Mouse (Mus musculus) intestine, postnatal 0 days (tissue): ENCODE data around the gene Cyfip2. TPM values are rescaled to one million over a fixed set of nuclear protein-coding genes. Genes with fewer than 3 reads are reported as not detected.

Experiments used
- ATAC-seq: fragments of 200-750 bp; cut with Nextera tagmentation; 2 replicates; pipeline ENCODE4 v1.8.0; 2017; ENCODE audit warnings: mild to moderate bottlenecking, moderate TSS enrichment, moderate library complexity
- H3K27ac ChIP-seq: fragments of 300-500 bp; sonication (generic); 2 replicates; pipeline ENCODE4 v1.5.1; 2014; ENCODE audit warnings: mild to moderate bottlenecking, low read depth, low read length, moderate library complexity
- H3K27me3 ChIP-seq: fragments of 300-500 bp; sonication (generic); replicated peaks from 2 replicates; pipeline ENCODE4 v1.6.1; 2014; ENCODE audit warnings: low read length, mixed read lengths; ENCODE audit not compliant: control insufficient read depth, insufficient read depth
- H3K36me3 ChIP-seq: fragments of 300-500 bp; sonication (generic); 2 replicates; pipeline ENCODE4 v1.6.1; 2014; ENCODE audit warnings: mild to moderate bottlenecking, moderate library complexity; ENCODE audit not compliant: control insufficient read depth, insufficient read depth
- H3K4me1 ChIP-seq: fragments of 300-500 bp; sonication (generic); replicated peaks from 2 replicates; pipeline ENCODE4 v1.6.1; 2014; ENCODE audit warnings: antibody characterized with exemption, low read length, mixed read lengths; ENCODE audit not compliant: control insufficient read depth, insufficient read depth
- H3K4me2 ChIP-seq: fragments of 300-500 bp; sonication (generic); replicated peaks from 2 replicates; pipeline ENCODE4 v1.6.1; 2014; ENCODE audit warnings: low read depth, mild to moderate bottlenecking, moderate library complexity
- H3K4me3 ChIP-seq: fragments of 300-500 bp; sonication (generic); 2 replicates; pipeline ENCODE4 v1.5.1; 2014; ENCODE audit warnings: low read depth, low read length
- H3K9ac ChIP-seq: fragments of 300-500 bp; sonication (generic); 2 replicates; pipeline ENCODE4 v1.6.1; 2014; ENCODE audit warnings: mild to moderate bottlenecking, low read depth, low read length
- H3K9me3 ChIP-seq: fragments of 300-500 bp; sonication (generic); 2 replicates; pipeline ENCODE4 v1.6.1; 2016; ENCODE audit warnings: mixed run types; ENCODE audit not compliant: control insufficient read depth
- CTCF ChIP-seq: sonication (generic); IDR thresholded peaks from 2 replicates; pipeline ENCODE4 v1.5.1; 2016; ENCODE audit warnings: low read depth, mild to moderate bottlenecking, control low read depth, antibody characterized with exemption, moderate library complexity
- WGBS: fragments of 180-500 bp; shearing (Covaris S2); extraction: QIAGEN DNeasy Blood & Tissue Kit; methylation state at CpG from one replicate; pipeline ENCODE4 v1.1.7; 2014; 5-methylcytosine and 5-hydroxymethylcytosine counted together
- polyA plus RNA-seq: library from polyadenylated mRNA; unstranded; fragments of >200 nt; fragmentation: Nextera tagmentation; extraction: Ambion mirVana; gene quantifications from 2 replicates; pipeline ENCODE4 v1.2.1, GENCODE M21; 2015

Gene Cyfip2
- polyA plus RNA-seq, 1 experiment from 2014 or later, result 2.0 TPM

DNA sequence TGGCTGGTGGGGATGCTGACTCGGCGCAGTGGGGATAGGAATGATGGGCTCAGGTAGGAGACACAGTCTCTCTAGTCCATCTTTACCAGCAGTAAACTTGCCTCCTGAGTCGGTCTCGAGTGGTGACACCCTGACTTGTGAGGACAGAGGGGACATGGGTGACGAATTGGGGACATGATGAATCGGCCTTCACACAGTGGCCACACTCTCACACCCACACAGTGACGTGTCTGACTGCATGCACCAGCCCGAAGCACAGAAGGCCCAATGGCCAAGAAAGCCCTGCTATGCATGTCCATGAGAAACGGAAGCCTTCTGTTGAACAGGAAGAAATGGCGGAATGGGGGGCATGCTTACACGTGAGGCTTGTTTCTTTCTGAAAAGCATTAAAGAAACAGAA is 49.4 kb downstream of the Cyfip2 start:
- no peaks in the 10 kb centered on the region for H3K4me1 ChIP-seq
- H3K27ac ChIP-seq, result no peak overlapping the region
- 87% methylated on average over 11 of the region's 11 CpGs for WGBS
- H3K27me3 ChIP-seq, result no peaks in the 10 kb centered on the region
- H3K36me3 ChIP-seq, result no peaks in the 10 kb centered on the region
- no peak for TF ChIP-seq CTCF
- H3K4me3 ChIP-seq, result no peak overlapping the region
- H3K4me2 ChIP-seq, result no peak overlapping the region
- no peak overlapping the region for H3K9ac ChIP-seq
- ATAC-seq, result no peak
- no peaks in the 10 kb centered on the region for H3K9me3 ChIP-seq

DNA sequence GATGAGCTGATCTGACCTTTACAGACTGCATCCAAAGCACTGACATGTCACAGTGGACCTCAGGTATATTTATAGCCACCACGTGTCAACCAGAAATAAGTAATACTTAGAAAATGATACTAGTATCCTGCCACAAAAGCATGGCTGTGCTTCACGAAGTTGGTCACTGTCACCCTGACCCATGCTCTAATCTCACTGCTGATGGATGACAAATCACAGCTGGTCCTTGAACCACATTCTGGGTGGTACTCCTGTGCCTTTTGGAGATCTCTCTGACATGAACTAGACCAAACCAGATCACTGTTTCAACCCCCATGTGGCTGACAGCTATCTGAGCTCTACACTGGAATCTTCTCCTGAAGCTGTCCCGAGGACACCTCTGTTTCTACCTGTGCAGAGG is 49.8 kb downstream of the Cyfip2 start:
- no peak for TF ChIP-seq CTCF
- no peak for ATAC-seq
- Histone ChIP-seq H3K27ac (no peak overlapping the region), H3K4me3 (no peak overlapping the region), H3K27me3 (no peaks in the 10 kb centered on the region), H3K9ac (no peak overlapping the region), H3K9me3 (no peaks in the 10 kb centered on the region), H3K4me2 (no peak overlapping the region), H3K4me1 (no peaks in the 10 kb centered on the region), H3K36me3 (no peaks in the 10 kb centered on the region)
- 75% methylated on average over 3 of the region's 3 CpGs for WGBS

- H3K9me3 ChIP-seq, result no peaks in the 10 kb centered on the region
- no peak overlapping the region for H3K9ac ChIP-seq
- no peaks in the 10 kb centered on the region for H3K27me3 ChIP-seq
- H3K36me3 ChIP-seq, result no peaks in the 10 kb centered on the region
- no peaks in the 10 kb centered on the region for H3K4me1 ChIP-seq
- no peak for ATAC-seq
- no peak overlapping the region for H3K4me3 ChIP-seq
- 98% methylated on average over 8 of the region's 8 CpGs for WGBS
- TF ChIP-seq CTCF, result no peak
- no peak overlapping the region for H3K4me2 ChIP-seq
- no peak overlapping the region for H3K27ac ChIP-seq
Measured at GRCm38 (mm10) chr11:46258749-46259148, 53.9 kb downstream of the Cyfip2 start.

DNA sequence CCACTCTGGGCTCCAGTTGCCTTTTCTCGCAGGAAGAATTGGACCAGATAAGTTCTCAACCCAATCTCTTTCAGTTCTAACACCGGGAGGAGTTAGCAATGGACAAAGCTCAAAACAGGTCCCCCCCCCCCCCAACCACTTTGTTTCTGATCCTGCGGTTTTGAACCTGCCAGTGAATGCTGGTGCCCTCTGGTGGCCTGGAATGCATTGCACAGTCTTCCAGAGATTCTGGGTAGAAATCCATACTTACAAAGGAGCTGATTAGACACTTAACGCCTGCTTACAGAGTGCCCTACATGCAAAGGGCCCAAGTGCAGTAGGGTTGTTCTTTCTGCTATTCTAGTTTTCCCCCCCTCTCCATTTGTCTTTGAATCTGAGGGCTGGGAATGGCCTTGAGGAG is 54.5 kb downstream of the Cyfip2 start:
- H3K36me3 ChIP-seq, result no peaks in the 10 kb centered on the region

DNA sequence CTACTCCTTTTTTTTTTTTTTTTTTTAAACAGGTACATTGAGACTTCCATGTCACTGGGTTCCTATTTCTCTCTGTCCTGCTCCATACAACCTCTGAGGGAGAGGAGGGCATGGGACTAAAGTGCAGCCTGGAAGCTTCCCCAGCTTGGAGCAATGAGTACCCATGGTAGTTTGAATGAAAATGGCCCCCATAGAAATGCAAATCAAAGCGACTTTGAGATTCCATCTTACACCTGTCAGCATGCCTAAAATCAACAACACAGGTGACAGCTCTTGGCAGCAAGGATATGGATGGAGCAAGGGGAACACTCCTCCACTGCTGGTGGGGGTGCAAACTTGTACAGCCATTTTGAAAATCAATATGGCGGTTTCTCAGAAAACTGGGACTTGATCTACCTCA is 57.4 kb downstream of the Cyfip2 start:
- no peak overlapping the region for H3K4me2 ChIP-seq
- no peak overlapping the region for H3K27ac ChIP-seq
- WGBS, result 82% methylated on average over 2 of the region's 2 CpGs
- no peak for TF ChIP-seq CTCF
- no peaks in the 10 kb centered on the region for H3K27me3 ChIP-seq
- no peak overlapping the region for H3K4me3 ChIP-seq
- no peak for ATAC-seq
- H3K9me3 ChIP-seq, result no peaks in the 10 kb centered on the region
- H3K4me1 ChIP-seq, result no peaks in the 10 kb centered on the region
- H3K9ac ChIP-seq, result no peak overlapping the region
- no peaks in the 10 kb centered on the region for H3K36me3 ChIP-seq

More for the DNA sequence above, 54.5 kb downstream of the Cyfip2 start:
- Histone ChIP-seq H3K9me3 (no peaks in the 10 kb centered on the region), H3K4me3 (no peak overlapping the region), H3K27me3 (no peaks in the 10 kb centered on the region), H3K9ac (no peak overlapping the region), H3K4me2 (no peak overlapping the region), H3K4me1 (no peaks in the 10 kb centered on the region), H3K27ac (no peak overlapping the region)
- TF ChIP-seq CTCF, result peak; percentile 68
- no peak for ATAC-seq
- 65% methylated on average over 4 of the region's 4 CpGs for WGBS

DNA sequence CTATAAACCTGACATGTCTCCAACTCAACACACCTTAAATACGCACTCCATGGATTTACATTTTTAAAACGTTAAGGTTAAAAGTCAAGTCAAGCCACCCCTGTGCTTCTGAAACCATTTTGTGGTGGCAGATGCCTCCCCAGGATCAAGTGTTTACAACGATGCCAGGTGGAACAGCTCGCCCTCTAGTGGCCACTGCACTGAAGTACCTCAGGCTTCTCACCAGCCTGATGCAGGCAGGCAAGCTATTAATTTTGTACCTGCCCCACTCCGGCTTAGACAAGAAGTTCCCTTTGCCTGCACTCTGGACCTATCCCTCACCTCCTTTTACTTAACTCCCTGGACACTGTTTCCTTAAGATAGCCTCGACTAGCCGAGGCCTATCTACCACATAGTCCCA is 60.7 kb downstream of the Cyfip2 start:
- H3K4me2 ChIP-seq, result no peak overlapping the region
- H3K36me3 ChIP-seq, result no peaks in the 10 kb centered on the region
- H3K9ac ChIP-seq, result no peak overlapping the region
- H3K4me1 ChIP-seq, result no peaks in the 10 kb centered on the region
- H3K27ac ChIP-seq, result no peak overlapping the region
- H3K27me3 ChIP-seq, result no peaks in the 10 kb centered on the region
- WGBS, result 31% methylated on average over 7 of the region's 7 CpGs
- TF ChIP-seq CTCF, result peak; percentile 92
- H3K4me3 ChIP-seq, result no peak overlapping the region
- H3K9me3 ChIP-seq, result no peaks in the 10 kb centered on the region
- ATAC-seq, result no peak

- ATAC-seq, result no peak
- Histone ChIP-seq H3K4me1 (no peaks in the 10 kb centered on the region), H3K9me3 (no peaks in the 10 kb centered on the region), H3K4me2 (no peak overlapping the region), H3K4me3 (no peak overlapping the region), H3K9ac (no peak overlapping the region), H3K27me3 (no peaks in the 10 kb centered on the region), H3K27ac (no peak overlapping the region), H3K36me3 (no peaks in the 10 kb centered on the region)
- WGBS, result 85% methylated on average over 3 of the region's 3 CpGs
- TF ChIP-seq CTCF, result no peak
Measured at GRCm38 (mm10) chr11:46248352-46248751, 64.3 kb downstream of the Cyfip2 start.
